Mouse (Mus musculus): ENCODE data around the gene Bmp3. TPM values are rescaled to one million over a fixed set of nuclear protein-coding genes. Genes with fewer than 3 reads are reported as not detected.

Gene Bmp3
- total RNA-seq, 2 experiments from 2014 or later = 0.52 to 0.54 TPM

GRCm38 (mm10) chr5:98902339-98902738, 48.1 kb downstream of the Bmp3 start:
- peak in 1 of 2 experiments; percentile 2 for DNase-seq

DNA sequence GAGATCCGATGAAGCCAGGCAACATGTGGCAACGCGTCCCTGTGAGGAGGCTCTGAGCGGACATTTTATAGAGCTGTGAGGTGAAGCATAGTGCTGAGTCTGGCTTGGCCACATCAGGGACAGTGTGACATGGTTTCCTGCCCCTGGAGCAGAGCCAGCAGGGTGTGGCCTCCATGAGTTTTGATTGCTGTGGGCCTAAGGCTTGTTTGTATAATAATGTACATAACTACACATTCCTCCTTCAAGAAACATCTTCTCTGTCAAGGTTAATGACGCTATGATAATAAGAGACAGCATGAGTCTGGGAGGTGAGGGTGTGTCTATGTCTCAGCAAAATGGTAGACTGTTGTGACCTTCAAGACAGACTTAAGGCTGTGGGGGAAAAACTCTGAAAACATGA, 64.5 kb downstream of the Bmp3 start:
- DNase-seq = no peak

DNA sequence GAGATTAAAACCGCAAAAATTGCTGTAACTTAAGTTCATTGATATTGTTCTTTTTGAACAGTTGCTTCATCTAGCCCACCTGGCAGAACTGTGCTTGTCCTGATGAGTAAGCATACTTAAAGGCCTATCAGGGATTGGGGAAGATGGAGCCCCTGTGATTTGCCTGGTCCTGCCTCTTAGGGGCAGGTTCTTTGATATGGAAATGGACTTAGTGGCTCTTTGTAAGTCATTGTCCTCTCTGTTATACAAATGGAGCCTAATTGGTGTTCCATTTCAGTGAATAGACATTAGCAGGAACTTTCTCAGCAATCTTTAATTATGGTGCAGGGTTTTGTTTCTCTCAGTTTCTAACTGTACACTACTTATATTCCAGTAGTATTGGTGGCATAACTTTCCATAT, 67.4 kb downstream of the Bmp3 start:
- no peak for DNase-seq

- DNase-seq = no peak
Measured at GRCm38 (mm10) chr5:98922921-98923320, 68.7 kb downstream of the Bmp3 start.

Other genes starting within 250 kb of the Bmp3 start
- gene Prkg2, start 182.9 kb downstream of the Bmp3 start, total RNA-seq (2021) = under 1 TPM; 0.22 to 0.39 TPM